Mouse (Mus musculus) thymus, adult 2 months (tissue): ENCODE data around the gene Atg16l1.

Experiments used
- CTCF ChIP-seq: fragments of 200-500 bp; IDR thresholded peaks from 2 replicates; pipeline ENCODE4 v1.5.1; 2012; ENCODE audit warnings: mild to moderate bottlenecking, control low read depth, low read length, moderate library complexity, borderline replicate concordance; ENCODE audit not compliant: control insufficient read depth, poor library complexity, insufficient read depth; ENCODE audit errors: extremely low read depth
- POLR2A ChIP-seq: fragments of 200-500 bp; IDR thresholded peaks from 2 replicates; pipeline ENCODE4 v1.6.1; 2012; ENCODE audit warnings: mild to moderate bottlenecking, low read length, control low read depth, moderate library complexity; ENCODE audit not compliant: control insufficient read depth, poor library complexity, insufficient read depth; ENCODE audit errors: extremely low read depth

DNA sequence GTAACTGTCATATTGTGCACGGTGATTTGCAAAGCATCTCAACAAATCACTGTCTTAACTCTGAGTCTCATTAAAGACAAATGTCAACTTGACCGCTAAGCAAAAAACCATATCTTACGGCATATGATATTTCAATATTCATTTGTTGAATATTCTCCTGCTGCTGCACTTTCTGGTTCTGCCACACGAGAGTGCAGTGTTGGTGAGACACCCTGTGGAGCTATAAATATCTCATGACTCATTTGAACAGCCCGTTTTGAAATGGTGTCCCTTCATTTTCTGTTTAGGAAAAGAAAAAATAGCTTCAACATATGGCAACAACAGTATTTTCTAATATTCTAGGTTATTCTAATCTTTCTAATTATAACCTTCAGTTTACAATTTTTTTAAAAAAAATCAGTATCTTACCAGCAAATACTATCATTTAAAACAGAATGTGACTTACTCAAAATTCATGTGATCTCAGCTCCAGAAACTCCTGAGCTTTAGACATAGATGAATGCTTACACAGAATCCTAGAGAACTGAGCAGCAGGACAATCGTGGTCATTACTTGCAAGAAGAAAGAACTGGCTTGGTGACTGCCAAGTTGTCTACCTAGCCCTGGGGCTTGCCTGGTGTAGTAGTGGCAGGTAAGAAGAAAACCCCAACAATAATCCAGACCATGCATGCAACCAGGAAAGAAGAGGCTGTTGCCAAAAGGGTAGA, 14.9 kb upstream of the Atg16l1 start:
- no peak for TF ChIP-seq CTCF
- no peak for TF ChIP-seq POLR2A
